Mouse (Mus musculus) heart, embryonic 12.5 days (tissue): ENCODE measurements around the gene Igsf3. TPM values are rescaled to one million over a fixed set of nuclear protein-coding genes. Genes with fewer than 3 reads are reported as not detected.
A peak's percentile ranks its signal among the peaks of the same experiment; 100 is the strongest.
"Not testable (repeated sequence)": the region's sequence is repeated elsewhere in the genome, so short reads cannot be mapped to it uniquely, and the experiment has no call there.

Source experiments
- ATAC-seq: fragments of 200-750 bp; cut with Nextera tagmentation; 2 replicates; pipeline ENCODE4 v1.8.0; 2017; ENCODE audit warnings: moderate TSS enrichment, moderate library complexity; ENCODE audit not compliant: insufficient number of reproducible peaks, low FRiP score
- H3K27ac ChIP-seq: fragments of 300-500 bp; sonication (generic); 2 replicates; pipeline ENCODE4 v1.5.1; 2016; ENCODE audit warnings: mild to moderate bottlenecking, moderate library complexity; ENCODE audit not compliant: poor library complexity, severe bottlenecking
- H3K27me3 ChIP-seq: fragments of 300-500 bp; sonication (generic); replicated peaks from 2 replicates; pipeline ENCODE4 v1.6.1; 2016; ENCODE audit warnings: mild to moderate bottlenecking, moderate library complexity
- H3K36me3 ChIP-seq: fragments of 300-500 bp; sonication (generic); 2 replicates; pipeline ENCODE4 v1.6.1; 2016; ENCODE audit warnings: mild to moderate bottlenecking, moderate library complexity
- H3K4me1 ChIP-seq: fragments of 300-500 bp; sonication (generic); replicated peaks from 2 replicates; pipeline ENCODE4 v1.6.1; 2016; ENCODE audit warnings: mild to moderate bottlenecking
- H3K4me2 ChIP-seq: fragments of 300-500 bp; sonication (generic); 2 replicates; pipeline ENCODE4 v1.6.1; 2016; ENCODE audit warnings: mild to moderate bottlenecking, moderate library complexity
- H3K4me3 ChIP-seq: fragments of 300-500 bp; sonication (generic); 2 replicates; pipeline ENCODE4 v1.5.1; 2016; ENCODE audit warnings: mild to moderate bottlenecking
- H3K9ac ChIP-seq: fragments of 300-500 bp; sonication (generic); 2 replicates; pipeline ENCODE4 v1.6.1; 2016; ENCODE audit warnings: mild to moderate bottlenecking, moderate library complexity
- H3K9me3 ChIP-seq: fragments of 300-500 bp; sonication (generic); replicated peaks from 2 replicates; pipeline ENCODE4 v1.6.1; 2016; ENCODE audit warnings: mild to moderate bottlenecking, moderate library complexity
- WGBS: fragments of 180-500 bp; shearing (Covaris S2); methylation state at CpG from one replicate; pipeline ENCODE4 v1.1.7; 2016; 5-methylcytosine and 5-hydroxymethylcytosine counted together
- polyA plus RNA-seq: library from polyadenylated mRNA; unstranded; fragments of >200 nt; fragmentation: Nextera tagmentation; extraction: Ambion mirVana; gene quantifications from 2 replicates; pipeline ENCODE4 v1.2.1, GENCODE M21; 2016

Gene Igsf3
- polyA plus RNA-seq, 1 experiment from 2014 or later = 46.8 TPM

DNA sequence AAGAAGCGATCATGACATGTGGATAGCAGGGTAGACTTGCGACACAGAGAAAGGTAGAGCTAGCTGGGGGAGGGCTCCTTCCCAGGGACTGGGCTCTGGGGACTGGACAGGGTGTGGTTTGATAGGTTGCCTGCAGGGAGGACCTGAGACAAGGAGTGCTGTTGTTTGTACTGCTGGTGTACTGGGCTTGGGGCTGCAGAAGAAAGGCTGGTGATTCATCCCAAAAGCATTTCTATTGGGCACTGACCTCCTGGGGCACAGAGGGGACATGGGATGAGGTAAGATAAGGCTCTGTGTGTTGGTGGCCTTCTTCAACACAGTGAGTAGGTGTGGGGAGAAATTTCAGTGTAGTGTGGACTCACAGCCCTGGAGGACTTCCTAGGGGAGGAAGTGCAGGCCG, 29.2 kb downstream of the Igsf3 start:
- Histone ChIP-seq H3K4me1 (peaks cover 91% of the 10 kb centered on the region), H3K27ac (peak overlapping the region; percentile 3; the same call in 1 of the 2 replicates), H3K9me3 (no peaks in the 10 kb centered on the region), H3K4me2 (0 out of 2 replicates have a peak overlapping the region, but pooled peaks have one; percentile 5), H3K4me3 (no peak overlapping the region), H3K36me3 (no peaks in the 10 kb centered on the region), H3K9ac (no peak overlapping the region), H3K27me3 (no peaks in the 10 kb centered on the region)
- 22% methylated on average over 3 of the region's 3 CpGs for WGBS
- ATAC-seq = peak; percentile 23; the same call in 1 of the 2 replicates

- Histone ChIP-seq H3K36me3 (no peaks in the 10 kb centered on the region), H3K4me1 (peaks cover 96% of the 10 kb centered on the region), H3K4me3 (no peak overlapping the region), H3K27ac (peak overlapping the region; percentile 30; the same call in 1 of the 2 replicates), H3K27me3 (no peaks in the 10 kb centered on the region), H3K4me2 (no peak overlapping the region), H3K9me3 (no peaks in the 10 kb centered on the region), H3K9ac (no peak overlapping the region)
- 54% methylated on average over 8 of the region's 8 CpGs for WGBS
- ATAC-seq = no peak
Measured at GRCm38 (mm10) chr3:101407568-101407967, 30.7 kb downstream of the Igsf3 start.

DNA sequence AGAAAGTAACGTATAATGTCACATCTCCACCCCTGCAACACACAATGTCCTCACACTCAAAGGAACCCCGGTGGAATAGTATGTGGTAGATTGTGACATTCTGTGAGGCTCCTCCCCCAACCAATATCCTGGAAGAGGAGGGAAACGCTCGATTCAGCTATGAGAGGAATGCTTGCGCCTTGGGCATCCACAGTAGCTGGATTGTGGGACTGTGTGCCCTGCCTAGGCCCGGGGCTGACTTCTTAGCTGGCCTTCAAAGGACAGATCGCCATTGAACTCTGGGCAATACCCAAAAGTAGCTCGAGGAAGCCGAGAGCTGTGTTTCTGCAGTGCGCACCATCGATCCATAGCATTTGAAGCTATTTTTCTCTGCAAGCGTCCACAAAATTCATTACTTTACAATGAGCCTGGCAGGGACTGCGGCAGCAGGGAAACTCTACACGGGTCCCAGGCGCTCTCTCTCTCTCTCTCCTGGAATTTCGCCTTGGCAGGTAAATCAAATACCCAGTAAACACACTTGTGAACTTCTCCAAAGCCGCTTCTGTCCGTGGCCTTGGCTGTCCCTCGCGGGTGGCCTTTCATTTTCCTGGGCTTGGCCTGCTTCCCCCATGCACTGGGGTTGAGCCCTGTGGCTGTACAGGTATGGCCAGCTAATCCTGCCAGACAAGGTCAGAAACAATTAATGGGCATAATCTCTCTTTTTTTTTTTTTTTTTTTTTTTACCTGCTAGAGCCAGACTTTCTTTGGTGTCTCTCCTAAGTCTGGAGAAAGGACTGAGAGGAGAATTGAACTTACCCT, 32.3 kb downstream of the Igsf3 start:
- Histone ChIP-seq H3K27me3 (no peaks in the 10 kb centered on the region), H3K4me2 (peak overlapping the region; percentile 28), H3K9ac (peak overlapping the region; percentile 24; the same call in 1 of the 2 replicates), H3K4me3 (no peak overlapping the region), H3K27ac (peak overlapping the region; percentile 52), H3K9me3 (no peaks in the 10 kb centered on the region), H3K36me3 (no peaks in the 10 kb centered on the region), H3K4me1 (peaks cover 90% of the 10 kb centered on the region)
- ATAC-seq = no peak
- 43% methylated on average over 20 of the region's 20 CpGs for WGBS

DNA sequence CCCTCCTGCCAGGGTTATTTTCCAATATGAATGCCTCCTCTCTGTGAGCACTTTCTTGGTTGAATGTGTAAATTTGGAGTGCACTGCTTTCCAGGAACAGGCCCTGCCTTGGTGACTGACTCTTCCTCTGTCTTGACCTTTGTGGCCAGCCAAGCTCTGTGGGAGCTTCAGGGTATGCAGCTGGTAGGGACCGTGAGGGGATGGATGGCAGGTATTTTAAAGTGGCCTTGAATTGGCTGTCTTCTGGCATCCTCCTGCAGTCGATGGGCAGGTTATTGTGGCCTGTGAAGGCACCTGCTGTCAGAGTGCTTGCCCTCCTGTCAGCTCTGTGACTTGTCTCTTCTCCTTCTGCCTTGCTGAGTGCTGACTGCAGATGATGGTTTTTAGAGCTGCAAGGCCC, 33.3 kb downstream of the Igsf3 start:
- Histone ChIP-seq H3K9me3 (no peaks in the 10 kb centered on the region), H3K27ac (peak overlapping the region; percentile 26; the same call in 1 of the 2 replicates), H3K4me3 (no peak overlapping the region), H3K4me2 (no peak overlapping the region), H3K9ac (no peak overlapping the region), H3K27me3 (no peaks in the 10 kb centered on the region), H3K4me1 (peaks cover 90% of the 10 kb centered on the region), H3K36me3 (no peaks in the 10 kb centered on the region)
- WGBS = 24% methylated on average over 2 of the region's 2 CpGs
- ATAC-seq = no peak

DNA sequence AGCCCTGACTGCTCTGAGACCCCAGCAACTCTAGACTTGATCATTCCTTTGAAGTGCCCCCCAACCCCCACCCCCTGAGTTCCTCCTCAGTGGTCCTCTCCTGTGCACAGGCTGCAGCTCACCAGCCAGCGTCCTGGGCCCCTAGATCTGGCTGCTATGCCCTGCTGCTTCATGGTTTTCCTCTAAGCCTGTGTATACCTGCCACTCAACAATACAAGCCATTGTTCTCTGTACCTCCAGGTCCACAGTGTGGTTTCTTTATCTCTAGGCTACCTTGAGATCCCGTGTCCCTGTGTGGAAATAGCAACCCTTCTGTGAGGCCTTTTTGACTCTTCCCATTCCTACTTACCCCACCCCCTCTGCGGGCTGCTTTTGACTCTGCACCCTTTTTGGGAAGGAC, 33.9 kb downstream of the Igsf3 start:
- H3K9me3 ChIP-seq = no peaks in the 10 kb centered on the region
- H3K36me3 ChIP-seq = no peaks in the 10 kb centered on the region
- H3K4me2 ChIP-seq = peak overlapping the region; percentile 11; the same call in 1 of the 2 replicates
- peaks cover 90% of the 10 kb centered on the region for H3K4me1 ChIP-seq
- 0 out of 2 replicates have a peak, but pooled peaks have one; percentile 7 for ATAC-seq
- 30% methylated on average over 3 of the region's 3 CpGs for WGBS
- H3K9ac ChIP-seq = no peak overlapping the region
- H3K4me3 ChIP-seq = no peak overlapping the region
- peak overlapping the region; percentile 46 for H3K27ac ChIP-seq
- no peaks in the 10 kb centered on the region for H3K27me3 ChIP-seq

DNA sequence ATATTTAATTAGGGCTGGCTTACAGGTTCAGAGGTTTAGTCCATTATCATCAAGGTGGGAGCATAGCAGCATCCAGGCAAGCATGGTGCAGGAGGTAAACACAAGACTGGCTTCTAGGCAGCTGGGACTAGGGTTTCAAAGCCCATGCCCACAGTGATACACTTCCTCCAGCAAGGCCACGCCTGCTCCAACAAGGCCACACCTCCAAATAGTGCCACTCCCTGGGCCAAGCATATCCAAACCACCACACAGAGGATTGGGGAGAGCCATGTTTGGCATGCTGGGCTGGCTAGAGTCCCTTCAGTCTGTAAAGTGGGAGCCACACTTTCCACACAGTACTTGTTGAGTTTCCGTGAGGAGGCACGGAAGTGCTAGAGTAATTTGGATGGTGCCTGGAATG, 34.7 kb downstream of the Igsf3 start:
- 63% methylated on average over 3 of the region's 3 CpGs for WGBS
- no peaks in the 10 kb centered on the region for H3K9me3 ChIP-seq
- peak overlapping the region; percentile 74 for H3K27ac ChIP-seq
- no peak overlapping the region for H3K4me3 ChIP-seq
- H3K27me3 ChIP-seq = no peaks in the 10 kb centered on the region
- ATAC-seq = no peak
- no peak overlapping the region for H3K4me2 ChIP-seq
- H3K4me1 ChIP-seq = peaks cover 87% of the 10 kb centered on the region
- H3K9ac ChIP-seq = no peak overlapping the region
- H3K36me3 ChIP-seq = no peaks in the 10 kb centered on the region

GRCm38 (mm10) chr3:101412115-101412514, 35.2 kb downstream of the Igsf3 start:
- Histone ChIP-seq H3K4me3 (no peak overlapping the region), H3K9ac (no peak overlapping the region), H3K4me1 (peaks cover 83% of the 10 kb centered on the region), H3K27ac (peak overlapping the region; percentile 74; the same call in 1 of the 2 replicates), H3K9me3 (no peaks in the 10 kb centered on the region), H3K4me2 (no peak overlapping the region), H3K27me3 (no peaks in the 10 kb centered on the region), H3K36me3 (no peaks in the 10 kb centered on the region)
- ATAC-seq = no peak
- 55% methylated on average over 6 of the region's 6 CpGs for WGBS

- not testable (repeated sequence) for H3K36me3 ChIP-seq, H3K9ac ChIP-seq, H3K27me3 ChIP-seq, H3K4me2 ChIP-seq, ATAC-seq, H3K27ac ChIP-seq, H3K4me3 ChIP-seq, H3K9me3 ChIP-seq
- WGBS = 89% methylated on average over 5 of the region's 5 CpGs
- H3K4me1 ChIP-seq = peaks cover 76% of the 10 kb centered on the region
Measured at GRCm38 (mm10) chr3:101413013-101413412, 36.1 kb downstream of the Igsf3 start.

DNA sequence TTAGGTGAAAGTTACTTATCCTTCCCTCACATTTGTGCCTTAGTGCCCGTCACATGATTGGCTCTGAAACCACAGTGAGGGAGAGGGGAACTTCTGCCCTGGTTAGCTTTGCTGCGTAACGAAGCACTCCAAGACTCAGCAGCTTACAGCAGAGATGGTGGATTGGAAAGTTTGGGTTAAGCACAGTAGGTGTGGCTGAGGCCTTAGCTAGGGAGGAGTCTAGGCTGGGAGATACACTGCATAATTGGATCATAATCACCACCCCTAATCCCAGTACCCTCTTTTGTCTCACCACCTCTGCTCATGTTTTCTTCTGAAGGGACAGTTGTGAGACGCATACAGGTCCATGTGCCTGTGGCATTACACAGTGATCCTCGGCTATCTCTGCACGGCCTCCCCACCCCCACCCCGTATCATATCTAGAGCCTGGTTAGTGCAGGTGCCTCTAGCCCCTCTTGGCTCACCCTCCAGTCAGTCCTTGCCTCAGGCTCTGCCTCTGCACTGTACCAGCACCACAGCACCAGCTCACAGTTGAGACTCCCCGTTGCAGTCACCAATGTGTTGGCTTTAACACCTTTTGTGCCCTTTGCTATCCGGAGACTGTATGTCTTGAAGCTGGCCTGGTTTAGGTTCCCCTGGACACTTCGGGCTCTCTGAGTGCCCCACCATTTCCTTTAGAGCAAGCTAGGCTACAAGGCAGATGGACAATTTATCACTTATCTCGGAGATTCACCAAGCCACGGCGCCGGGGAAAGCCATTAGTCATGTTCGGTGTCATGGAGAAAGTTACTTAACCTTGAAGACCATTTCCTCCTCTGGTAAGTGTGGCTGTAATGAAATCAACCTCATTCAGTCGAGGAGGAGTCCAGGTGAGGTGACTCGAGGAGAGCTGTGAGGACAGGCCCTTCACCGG, 42.1 kb downstream of the Igsf3 start:
- Histone ChIP-seq H3K27me3 (no peaks in the 10 kb centered on the region), H3K4me3 (no peak overlapping the region), H3K9ac (no peak overlapping the region), H3K36me3 (no peaks in the 10 kb centered on the region), H3K4me1 (peaks cover 50% of the 10 kb centered on the region), H3K27ac (no peak overlapping the region), H3K4me2 (no peak overlapping the region), H3K9me3 (no peaks in the 10 kb centered on the region)
- 0 out of 2 replicates have a peak, but pooled peaks have one; percentile 36 for ATAC-seq
- 42% methylated on average over 18 of the region's 18 CpGs for WGBS

- ATAC-seq = no peak
- Histone ChIP-seq H3K9ac (no peak overlapping the region), H3K27me3 (no peaks in the 10 kb centered on the region), H3K4me2 (no peak overlapping the region), H3K36me3 (no peaks in the 10 kb centered on the region), H3K4me3 (no peak overlapping the region), H3K27ac (no peak overlapping the region), H3K4me1 (peaks cover 50% of the 10 kb centered on the region), H3K9me3 (no peaks in the 10 kb centered on the region)
- WGBS = 51% methylated on average over 10 of the region's 10 CpGs
Measured at GRCm38 (mm10) chr3:101419653-101419994, 42.7 kb downstream of the Igsf3 start.

DNA sequence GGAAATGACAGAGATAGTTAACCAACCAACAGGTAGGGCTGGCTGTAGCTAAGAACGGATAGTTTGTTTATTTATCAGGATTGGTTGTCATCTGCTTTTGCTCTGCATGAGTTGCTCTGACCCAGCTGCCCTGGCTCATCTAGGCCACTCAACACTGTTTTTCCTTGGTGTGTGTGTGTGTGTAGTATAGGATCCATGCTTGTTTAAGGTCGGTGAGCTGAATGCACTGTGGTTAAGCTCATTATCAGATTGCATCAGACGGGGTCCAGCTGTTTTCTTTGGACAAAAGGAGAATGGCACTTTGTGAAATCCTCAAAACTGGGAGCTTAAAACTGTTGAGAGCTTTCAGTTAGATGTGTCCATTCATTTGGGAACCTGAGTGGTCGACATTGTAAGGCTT, 46.3 kb downstream of the Igsf3 start:
- ATAC-seq = no peak
- Histone ChIP-seq H3K9me3 (no peaks in the 10 kb centered on the region), H3K9ac (no peak overlapping the region), H3K27ac (no peak overlapping the region), H3K4me2 (no peak overlapping the region), H3K36me3 (peaks cover 27% of the 10 kb centered on the region), H3K4me1 (peaks cover 37% of the 10 kb centered on the region), H3K27me3 (no peaks in the 10 kb centered on the region), H3K4me3 (no peak overlapping the region)
- WGBS = 25% methylated on average over 4 of the region's 4 CpGs
